Mouse (Mus musculus) kidney, adult 8-10 months (tissue): ENCODE measurements around the gene Abcg4.

ENCODE experiments used
- DNase-seq, 2 experiments: peaks; one replicate each; pipeline ENCODE4 v3.0.0; 2022

The Abcg4 gene

DNA sequence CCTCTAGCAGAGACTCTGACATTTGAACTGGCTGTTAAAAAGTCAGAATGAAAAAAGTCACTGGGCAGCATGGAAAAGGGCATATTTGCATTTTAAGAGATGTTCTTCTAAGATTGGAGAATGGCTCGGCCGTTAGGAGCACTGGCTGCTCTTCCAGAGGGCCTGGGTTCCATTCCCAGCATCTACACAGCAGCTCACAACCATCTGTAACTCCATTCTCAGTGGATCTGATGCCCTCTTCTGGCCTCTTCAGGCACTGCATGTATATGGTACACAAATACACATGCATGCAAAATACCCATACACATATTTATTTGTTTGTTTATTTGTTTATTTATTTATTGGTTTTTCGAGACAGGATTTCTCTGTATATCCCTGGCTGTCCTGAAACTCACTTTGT lies 19.3 kb downstream of the Abcg4 start:
- peak; percentile 27 to 62 for DNase-seq

- no peak for DNase-seq
These were observed 20.0 kb downstream of the Abcg4 start, which contains the start of gene Nlrx1 for GRCm38 (mm10) chr9:44268432-44268831. TSS of gene Nlrx1 (minus strand) at chr9:44268599.

- peak; percentile 92 to 93 for DNase-seq
These were observed 20.4 kb downstream of the Abcg4 start for GRCm38 (mm10) chr9:44268027-44268360.

DNA sequence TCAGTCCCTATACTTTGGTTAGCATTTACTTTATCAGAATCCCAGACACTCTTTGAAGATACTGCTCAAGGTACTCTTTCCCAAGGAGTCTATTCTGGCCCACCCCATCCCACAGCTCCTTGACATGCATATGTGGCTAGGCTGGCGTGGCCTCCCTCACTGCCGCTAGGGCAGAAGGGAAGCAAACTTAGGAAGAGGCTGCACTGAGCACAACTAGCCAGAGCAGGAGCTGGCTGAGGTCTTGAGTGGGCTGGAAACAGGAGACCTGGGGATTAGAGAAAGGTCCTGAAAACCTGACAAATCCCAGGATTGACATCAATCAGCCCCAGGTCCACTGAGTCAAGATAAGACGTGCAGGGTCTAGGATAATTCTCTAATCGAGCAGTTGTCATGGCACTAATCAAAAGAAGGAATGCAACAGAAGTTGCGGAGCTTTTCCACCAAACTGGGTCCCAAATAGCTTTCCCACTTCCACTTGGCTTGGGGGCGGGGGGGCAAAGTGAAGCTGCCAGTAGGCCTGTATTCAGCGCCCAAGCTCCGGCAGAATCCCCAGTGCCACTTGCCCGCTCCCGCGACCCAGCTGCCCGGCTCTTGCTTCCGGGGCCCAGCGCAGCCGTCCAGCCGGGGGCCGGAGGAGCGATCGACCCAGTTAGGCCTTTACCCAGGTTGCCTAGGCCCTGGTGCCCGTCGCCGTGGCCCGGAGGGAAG lies 20.9 kb downstream of the Abcg4 start:
- peak in 1 of 2 experiments; percentile 47 for DNase-seq

GRCm38 (mm10) chr9:44266478-44267226 lies 21.8 kb downstream of the Abcg4 start:
- DNase-seq, result no peak

DNA sequence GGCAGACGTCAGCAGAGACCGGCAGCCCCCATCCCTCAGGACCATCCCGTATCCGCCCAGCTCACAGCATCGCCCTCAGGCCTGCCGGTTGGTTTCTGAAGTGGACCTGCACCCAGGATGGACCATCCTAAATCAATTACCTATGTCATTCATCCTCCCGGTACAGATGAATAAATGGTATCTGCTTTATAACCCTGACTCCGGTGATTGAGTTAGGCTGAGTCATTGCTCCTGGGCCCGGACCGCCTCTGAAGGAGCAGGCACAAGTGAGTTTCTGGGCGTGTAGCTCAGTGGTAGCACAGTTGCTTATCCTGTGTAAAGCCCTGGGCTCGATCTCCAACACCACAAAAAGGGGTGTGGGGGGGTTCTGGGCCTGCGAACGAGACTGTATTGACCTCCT lies 27.0 kb downstream of the Abcg4 start:
- DNase-seq, result no peak

GRCm38 (mm10) chr9:44259014-44259413 lies 29.4 kb downstream of the Abcg4 start:
- DNase-seq, result no peak

DNA sequence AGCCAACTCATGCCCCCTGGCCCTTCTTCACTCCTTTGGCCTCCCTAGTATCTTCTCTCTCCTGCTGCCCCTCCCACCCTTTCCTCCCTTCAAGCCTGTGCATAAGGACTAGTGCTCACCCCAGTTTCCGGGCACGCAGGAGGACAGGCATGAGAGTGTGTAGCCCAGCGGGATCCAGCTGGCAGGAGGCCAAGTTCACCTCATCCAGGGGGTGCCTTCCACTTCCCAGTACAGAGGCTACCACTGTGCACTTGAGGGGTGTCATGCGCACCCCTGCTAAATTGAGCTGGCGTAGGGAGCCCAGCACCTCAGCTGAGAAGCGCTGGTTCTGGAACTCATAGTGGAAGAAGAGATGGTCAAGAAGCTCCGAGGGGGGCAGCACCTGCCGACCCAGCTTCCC lies 32.2 kb downstream of the Abcg4 start:
- no peak for DNase-seq

GRCm38 (mm10) chr9:44255136-44255521 lies 33.3 kb downstream of the Abcg4 start:
- DNase-seq, result no peak

DNA sequence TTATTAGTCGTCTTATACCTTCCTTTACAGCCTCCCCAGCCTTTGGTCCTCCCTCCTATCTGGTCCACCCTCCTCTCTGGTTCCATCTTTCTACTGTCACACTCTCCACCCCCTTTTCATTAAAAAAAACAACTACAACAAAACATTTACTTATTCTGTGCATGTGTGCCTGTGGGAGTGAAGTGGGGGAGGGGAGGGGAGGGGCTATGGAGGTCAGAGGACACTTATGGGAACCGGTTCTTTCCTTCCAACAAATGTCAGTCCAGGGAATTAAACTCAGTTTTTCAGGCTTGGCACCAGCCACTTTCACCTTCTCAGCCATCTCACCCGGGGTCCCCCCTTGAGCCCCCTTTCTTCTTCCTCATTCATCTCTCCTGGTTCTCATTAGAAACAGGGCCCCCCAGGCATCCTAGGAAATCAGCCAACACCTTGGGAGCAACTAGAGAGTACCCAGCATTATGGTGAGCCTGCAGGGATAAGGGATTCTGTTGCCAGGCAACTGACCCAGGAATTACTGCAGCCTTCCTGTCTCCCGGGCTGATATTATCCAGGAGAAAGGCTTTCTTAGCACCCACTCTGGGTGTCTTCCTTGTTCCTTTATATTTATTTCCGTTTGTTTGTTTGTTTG lies 33.8 kb downstream of the Abcg4 start:
- no peak for DNase-seq

- DNase-seq, result no peak
These were observed 35.0 kb downstream of the Abcg4 start for GRCm38 (mm10) chr9:44253441-44253840.

GRCm38 (mm10) chr9:44251314-44251713 lies 37.1 kb downstream of the Abcg4 start, which contains the start of gene Pdzd3:
TSS of gene Pdzd3 (minus strand) at chr9:44251471.
- peak; percentile 87 to 90 for DNase-seq

DNA sequence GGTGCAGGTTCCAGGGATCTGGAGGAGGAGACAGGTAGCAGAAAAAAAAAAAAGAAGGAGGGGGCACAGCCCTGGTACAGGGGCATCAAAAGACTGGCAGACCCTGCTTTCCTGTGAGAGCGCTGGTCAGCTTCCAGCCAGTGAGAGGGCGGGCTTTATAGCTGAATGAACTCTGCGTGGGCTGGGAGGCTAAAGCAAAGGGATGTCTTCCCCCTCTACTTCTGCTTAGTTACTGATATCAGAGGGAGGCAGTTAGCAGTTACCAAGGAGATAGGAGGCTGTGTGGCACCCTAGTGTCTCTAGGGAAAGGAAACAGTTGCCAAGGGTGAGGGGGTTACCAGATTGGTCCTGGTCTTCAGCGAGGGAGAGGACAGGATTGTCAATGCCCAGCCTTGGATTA lies 38.0 kb downstream of the Abcg4 start:
- DNase-seq, result no peak

DNA sequence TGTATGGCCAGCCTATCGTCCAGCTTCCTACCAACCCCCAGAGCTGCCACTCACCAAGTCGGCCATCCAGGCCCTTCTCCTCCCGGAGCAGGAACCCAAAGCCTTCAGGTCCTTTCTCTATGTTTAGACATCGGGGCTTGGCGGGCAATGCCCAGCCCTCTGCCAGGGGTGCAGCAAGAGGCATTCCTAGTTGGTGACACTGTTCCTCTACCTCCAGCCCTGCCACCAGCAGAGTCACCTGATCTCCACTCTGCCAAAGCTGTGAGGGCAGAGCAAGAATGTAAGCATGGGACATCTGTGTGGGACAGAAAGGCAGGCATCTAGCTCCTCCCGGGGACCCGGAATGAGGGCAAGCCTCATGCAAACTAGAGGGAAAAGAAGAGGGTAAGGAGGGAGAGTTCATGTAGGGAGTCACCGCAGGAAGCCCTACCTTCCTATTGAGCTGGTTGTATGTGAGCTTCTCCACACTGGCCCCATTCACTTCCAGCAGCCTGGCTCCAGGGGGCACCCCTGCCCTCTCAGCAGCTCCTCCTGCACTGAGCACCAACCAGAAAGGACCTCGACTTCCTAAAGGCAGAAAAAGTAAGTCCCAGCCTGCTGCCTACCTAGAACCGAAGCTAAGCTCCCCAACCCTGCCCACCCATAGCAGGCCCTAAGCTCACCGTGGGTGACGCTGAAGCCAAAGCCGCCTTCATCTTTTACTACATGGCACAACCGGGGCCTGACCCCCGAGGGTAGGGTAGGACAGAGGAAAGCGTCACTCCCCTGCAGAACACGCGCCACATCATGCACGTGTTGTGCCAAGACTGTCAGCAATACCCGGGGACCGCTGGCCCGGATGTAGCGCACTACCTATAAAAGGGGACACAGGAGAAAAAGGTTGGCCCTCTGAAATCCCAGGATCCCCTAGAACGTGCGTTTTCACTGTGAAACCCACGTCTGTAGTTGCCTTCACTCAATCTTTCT lies 39.0 kb downstream of the Abcg4 start:
- DNase-seq, result peak; percentile 72 to 77

- DNase-seq, result no peak
These were observed 40.5 kb downstream of the Abcg4 start for GRCm38 (mm10) chr9:44247907-44248306.

GRCm38 (mm10) chr9:44243621-44244020 lies 44.8 kb downstream of the Abcg4 start:
- DNase-seq, result peak; percentile 61 to 62

GRCm38 (mm10) chr9:44241418-44241817 lies 47.0 kb downstream of the Abcg4 start:
- no peak for DNase-seq

DNA sequence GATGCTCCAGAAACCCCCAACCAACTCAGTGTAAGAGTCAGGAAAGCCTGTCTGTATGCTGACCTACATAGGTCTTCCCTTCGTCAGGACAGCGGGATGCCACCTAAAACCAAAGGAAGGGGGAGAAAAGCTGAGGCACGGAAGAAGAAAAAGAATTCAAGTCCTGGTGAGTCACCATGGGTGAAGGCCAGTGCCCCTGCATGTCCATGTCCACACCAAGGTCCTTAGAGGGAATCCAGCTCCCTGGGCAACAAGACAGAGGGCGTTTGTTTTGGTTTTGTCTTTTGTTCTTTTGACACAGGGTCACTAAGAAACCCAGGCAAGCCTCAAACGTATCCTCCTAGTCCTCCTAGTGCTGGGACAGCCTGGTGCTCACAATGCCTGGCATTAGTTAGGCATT lies 47.5 kb downstream of the Abcg4 start:
- no peak for DNase-seq

GRCm38 (mm10) chr9:44240399-44240798 lies 48.0 kb downstream of the Abcg4 start, which contains the start of gene Ccdc153:
TSS of gene Ccdc153 (plus strand) at chr9:44240676.
- no peak for DNase-seq

GRCm38 (mm10) chr9:44239447-44239846 lies 49.0 kb downstream of the Abcg4 start:
- peak in 1 of 2 experiments; percentile 50 for DNase-seq

DNA sequence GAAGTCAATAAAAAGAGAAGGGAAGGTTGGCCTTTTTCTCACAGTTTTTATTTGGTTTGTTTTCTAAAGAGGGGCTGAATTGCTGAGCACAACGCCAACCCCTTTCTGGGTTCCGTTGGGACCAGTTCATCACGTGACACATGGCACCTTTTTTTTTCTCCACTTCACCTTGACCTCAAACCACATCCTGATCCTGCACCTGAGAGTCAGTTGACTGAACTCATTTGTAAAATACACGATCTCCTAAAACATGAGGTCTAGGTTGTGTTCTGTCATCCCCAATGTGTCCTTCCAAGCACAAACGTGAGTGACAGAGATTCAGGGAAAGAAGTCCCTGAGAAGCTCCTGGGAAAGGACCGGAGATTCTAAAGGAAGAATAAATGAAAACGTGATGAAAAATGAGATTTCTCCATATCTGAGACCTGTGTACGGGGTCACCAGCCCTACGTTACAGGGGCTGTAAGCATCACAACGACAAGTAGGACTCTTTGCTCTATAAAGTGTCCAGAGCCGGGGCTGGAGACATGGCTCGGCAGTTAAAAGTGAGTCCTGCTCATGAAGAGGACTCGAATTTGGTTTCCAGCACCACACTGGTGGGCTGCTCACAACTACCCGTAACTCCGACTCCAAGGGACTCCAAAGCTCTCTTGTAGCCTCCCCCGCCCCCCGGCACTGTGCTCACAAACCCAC lies 49.8 kb downstream of the Abcg4 start:
- no peak for DNase-seq

- DNase-seq, result peak; percentile 57 to 65
These were observed 51.3 kb downstream of the Abcg4 start for GRCm38 (mm10) chr9:44237128-44237527.
